In genomic region chr2:181570375-181570774, GRCm38 (mm10) we compare ENCODE assay signal across 25 mouse cellular contexts. TPM values are rescaled to one million over a fixed set of nuclear protein-coding genes. Genes with fewer than 3 reads are reported as not detected.
DNase-seq lines count a peak whose midpoint lies in the region; ATAC-seq and TF ChIP-seq lines count a peak whose summit lies in the region.
"Had no signal": no experiment of that assay in that cellular context is flagged by ENCODE, and none has a peak within 500 bp of the region (broad histone marks: within the 10 kb centered on the region; RNA-seq: fewer than 3 reads in every experiment).

No protein-coding gene starts in this region.

- no peak for TF ChIP-seq EP300 in liver, postnatal 0 days (IDR thresholded peaks at IDR 0.05; ENCODE audit: low read depth)

- H3K9ac ChIP-seq in forebrain, embryonic 11.5 days (ENCODE audit: low read length) = no peak overlapping the region
- H3K9ac ChIP-seq in forebrain, postnatal 0 days = no peak overlapping the region
- H3K9ac ChIP-seq in liver, postnatal 0 days (replicated peaks) = no peak overlapping the region
- H3K9ac ChIP-seq: embryonic facial prominence, embryonic 13.5 days; hindbrain, embryonic 14.5 days; limb, embryonic 15.5 days; neural tube, embryonic 13.5 days had no signal

- H3K36me3 ChIP-seq in forebrain, embryonic 11.5 days (ENCODE audit: control insufficient read depth, insufficient read depth, low read length) = no peaks in the 10 kb centered on the region
- 0 out of 2 replicates have a peak, but pooled peaks cover 3% of the 10 kb centered on the region for H3K36me3 ChIP-seq in forebrain, postnatal 0 days (ENCODE audit: insufficient read depth)
- peaks cover 28% of the 10 kb centered on the region for H3K36me3 ChIP-seq in liver, postnatal 0 days (replicated peaks; ENCODE audit: insufficient read depth, low read length)
- H3K36me3 ChIP-seq in limb, embryonic 10.5 days = peaks cover 20% of the 10 kb centered on the region

- H3K4me1 ChIP-seq in forebrain, embryonic 11.5 days (replicated peaks; ENCODE audit: control insufficient read depth, insufficient read depth, low read length) = no peaks in the 10 kb centered on the region
- no peaks in the 10 kb centered on the region for H3K4me1 ChIP-seq in forebrain, postnatal 0 days (ENCODE audit: insufficient read depth)
- H3K4me1 ChIP-seq in liver, postnatal 0 days (ENCODE audit: insufficient read depth) = peaks cover 8% of the 10 kb centered on the region
- H3K4me1 ChIP-seq in limb, embryonic 10.5 days = peaks cover 3% of the 10 kb centered on the region; the same call in 1 of the 2 replicates
- H3K4me1 ChIP-seq: midbrain, embryonic 12.5 days; neural tube, embryonic 13.5 days had no signal

- H3K27ac ChIP-seq in forebrain, embryonic 11.5 days (ENCODE audit: low read depth, low read length) = no peak overlapping the region
- H3K27ac ChIP-seq in forebrain, postnatal 0 days (ENCODE audit: low read depth, low read length) = no peak overlapping the region
- no peak overlapping the region for H3K27ac ChIP-seq in liver, postnatal 0 days (ENCODE audit: low read depth)
- H3K27ac ChIP-seq in limb, embryonic 10.5 days = no peak overlapping the region
- H3K27ac ChIP-seq: embryonic facial prominence, embryonic 13.5 days; forebrain, embryonic 10.5 days; heart, embryonic 10.5 days; hindbrain, embryonic 14.5 days; limb, embryonic 15.5 days; midbrain, embryonic 12.5 days; neural tube, embryonic 13.5 days had no signal

- H3K4me2 ChIP-seq in forebrain, embryonic 11.5 days (ENCODE audit: low read depth, low read length, severe bottlenecking) = no peak overlapping the region
- H3K4me2 ChIP-seq in forebrain, postnatal 0 days (ENCODE audit: low read depth) = no peak overlapping the region
- no peak overlapping the region for H3K4me2 ChIP-seq in liver, postnatal 0 days (ENCODE audit: low read depth, low read length)
- H3K4me2 ChIP-seq: embryonic facial prominence, embryonic 13.5 days; hindbrain, embryonic 14.5 days; limb, embryonic 15.5 days; midbrain, embryonic 12.5 days; neural tube, embryonic 13.5 days had no signal

- ATAC-seq in forebrain, embryonic 11.5 days (replicated peaks; ENCODE audit: low FRiP score) = no peak
- no peak for ATAC-seq in forebrain, postnatal 0 days
- ATAC-seq in liver, postnatal 0 days = no peak
- ATAC-seq: intestine, postnatal 0 days; Patski had no signal

- no peak for TF ChIP-seq CTCF in forebrain, postnatal 0 days (IDR thresholded peaks at IDR 0.05; ENCODE audit: low read depth)
- no peak for TF ChIP-seq CTCF in liver, postnatal 0 days (IDR thresholded peaks at IDR 0.05; ENCODE audit: low read depth)

- no peak overlapping the region for H3K4me3 ChIP-seq in forebrain, embryonic 11.5 days (ENCODE audit: low read depth, low read length)
- no peak overlapping the region for H3K4me3 ChIP-seq in forebrain, postnatal 0 days (ENCODE audit: low read depth, low read length)
- no peak overlapping the region for H3K4me3 ChIP-seq in liver, postnatal 0 days (ENCODE audit: low read depth, low read length)
- H3K4me3 ChIP-seq in limb, embryonic 10.5 days = no peak overlapping the region
- H3K4me3 ChIP-seq: embryonic facial prominence, embryonic 13.5 days; forebrain, embryonic 10.5 days; heart, embryonic 10.5 days; limb, embryonic 15.5 days; midbrain, embryonic 12.5 days; neural tube, embryonic 13.5 days had no signal

- no peaks in the 10 kb centered on the region for H3K9me3 ChIP-seq in forebrain, embryonic 11.5 days (ENCODE audit: control insufficient read depth, low read length)
- no peaks in the 10 kb centered on the region for H3K9me3 ChIP-seq in forebrain, postnatal 0 days (ENCODE audit: low read length)
- no peaks in the 10 kb centered on the region for H3K9me3 ChIP-seq in liver, postnatal 0 days (ENCODE audit: low read length)
- no peaks in the 10 kb centered on the region for H3K9me3 ChIP-seq in limb, embryonic 10.5 days (replicated peaks)
- H3K9me3 ChIP-seq: embryonic facial prominence, embryonic 13.5 days; forebrain, embryonic 10.5 days; heart, embryonic 10.5 days; limb, embryonic 15.5 days; midbrain, embryonic 12.5 days; neural tube, embryonic 13.5 days had no signal

- peak; percentile 58 for DNase-seq in cerebellum, adult 11-12 months
- DNase-seq in cerebellum, postnatal 10 days = no peak
- peak; percentile 47 for DNase-seq in forebrain, embryonic 11.5 days (ENCODE audit: low spot score)
- no peak for DNase-seq in forebrain, postnatal 0 days
- DNase-seq in liver, postnatal 0 days = peak; percentile 11
- no peak for DNase-seq in liver
- peak; percentile 26 for DNase-seq in limb, embryonic 10.5 days (ENCODE audit: low spot score)
- DNase-seq: adrenal gland, postnatal 36 days; gastrocnemius, postnatal 14 days; kidney, adult 9 months; kidney, postnatal 10 days; layer of hippocampus, postnatal 36 days; left cerebral cortex, postnatal 4 days; lung, postnatal 36 days; right cerebral cortex, postnatal 14 days; thymus, postnatal 25 days had no signal

- no peaks in the 10 kb centered on the region for H3K27me3 ChIP-seq in forebrain, embryonic 11.5 days (ENCODE audit: control insufficient read depth, insufficient read depth, low read length)
- H3K27me3 ChIP-seq in forebrain, postnatal 0 days (ENCODE audit: insufficient read depth, low read length) = no peaks in the 10 kb centered on the region
- H3K27me3 ChIP-seq in liver, postnatal 0 days (ENCODE audit: insufficient read depth, low read length) = no peaks in the 10 kb centered on the region
- no peaks in the 10 kb centered on the region for H3K27me3 ChIP-seq in limb, embryonic 10.5 days (ENCODE audit: low read depth, poor library complexity, severe bottlenecking)
- H3K27me3 ChIP-seq: embryonic facial prominence, embryonic 13.5 days; limb, embryonic 15.5 days; midbrain, embryonic 12.5 days; neural tube, embryonic 13.5 days; Patski had no signal

- WGBS in forebrain, embryonic 11.5 days = 91% methylated on average over 8 of the region's 8 CpGs
- 91% methylated on average over 8 of the region's 8 CpGs for WGBS in forebrain, postnatal 0 days
- WGBS in liver, postnatal 0 days (ENCODE audit: insufficient replicate concordance) = 85% methylated on average over 8 of the region's 8 CpGs
- WGBS in limb, embryonic 10.5 days = 91% methylated on average over 8 of the region's 8 CpGs

RNA-seq across cellular contexts. Expression of gene Uckl1, which starts 14.3 kb away (rescaled TPM):
- polyA plus RNA-seq in forebrain, embryonic 11.5 days (2014; fragmentation: Nextera tagmentation; extraction: Ambion mirVana) = 51.0 and 51.5 TPM in 2 replicates
- 55.8 and 59.1 TPM in 2 replicates for total RNA-seq in forebrain, postnatal 0 days (2014; rRNA removed)
- 42.7 and 43.0 TPM in 2 replicates for polyA plus RNA-seq in forebrain, postnatal 0 days (2015; fragmentation: Nextera tagmentation; extraction: Ambion mirVana)
- 20.3 and 22.8 TPM in 2 replicates for polyA plus RNA-seq in liver, postnatal 0 days (2015; fragmentation: Nextera tagmentation; extraction: Ambion mirVana)
- polyA plus RNA-seq in limb, embryonic 10.5 days (2016; fragmentation: Nextera tagmentation; extraction: Ambion mirVana) = 36.6 and 44.1 TPM in 2 replicates

RNA-seq across cellular contexts. Expression of gene Prpf6, which starts 21.3 kb away (rescaled TPM):
- 76.5 and 82.4 TPM in 2 replicates for polyA plus RNA-seq in forebrain, embryonic 11.5 days (2014; fragmentation: Nextera tagmentation; extraction: Ambion mirVana)
- 45.8 and 49.6 TPM in 2 replicates for total RNA-seq in forebrain, postnatal 0 days (2014; rRNA removed)
- 43.7 and 46.5 TPM in 2 replicates for polyA plus RNA-seq in forebrain, postnatal 0 days (2015; fragmentation: Nextera tagmentation; extraction: Ambion mirVana)
- 16.7 and 17.5 TPM in 2 replicates for polyA plus RNA-seq in liver, postnatal 0 days (2015; fragmentation: Nextera tagmentation; extraction: Ambion mirVana)
- polyA plus RNA-seq in limb, embryonic 10.5 days (2016; fragmentation: Nextera tagmentation; extraction: Ambion mirVana) = 79.4 and 80.5 TPM in 2 replicates

RNA-seq across cellular contexts. Expression of gene Zfp512b, which starts 22.2 kb away (rescaled TPM):
- polyA plus RNA-seq in forebrain, embryonic 11.5 days (2014; fragmentation: Nextera tagmentation; extraction: Ambion mirVana) = 53.7 and 60.7 TPM in 2 replicates
- total RNA-seq in forebrain, postnatal 0 days (2014; rRNA removed) = 74.6 and 75.6 TPM in 2 replicates
- 44.7 and 62.3 TPM in 2 replicates for polyA plus RNA-seq in forebrain, postnatal 0 days (2015; fragmentation: Nextera tagmentation; extraction: Ambion mirVana)
- 8.9 and 10.5 TPM in 2 replicates for polyA plus RNA-seq in liver, postnatal 0 days (2015; fragmentation: Nextera tagmentation; extraction: Ambion mirVana)
- 37.5 and 57.7 TPM in 2 replicates for polyA plus RNA-seq in limb, embryonic 10.5 days (2016; fragmentation: Nextera tagmentation; extraction: Ambion mirVana)

RNA-seq across cellular contexts. Expression of gene Samd10, which starts 28.6 kb away (rescaled TPM):
- polyA plus RNA-seq in forebrain, embryonic 11.5 days (2014; fragmentation: Nextera tagmentation; extraction: Ambion mirVana) = 52.0 and 58.5 TPM in 2 replicates
- total RNA-seq in forebrain, postnatal 0 days (2014; rRNA removed) = 64.9 and 85.6 TPM in 2 replicates
- polyA plus RNA-seq in forebrain, postnatal 0 days (2015; fragmentation: Nextera tagmentation; extraction: Ambion mirVana) = 82.6 and 108 TPM in 2 replicates
- 2.1 and 2.3 TPM in 2 replicates for polyA plus RNA-seq in liver, postnatal 0 days (2015; fragmentation: Nextera tagmentation; extraction: Ambion mirVana)
- 12.0 and 17.2 TPM in 2 replicates for polyA plus RNA-seq in limb, embryonic 10.5 days (2016; fragmentation: Nextera tagmentation; extraction: Ambion mirVana)

RNA-seq across cellular contexts. Expression of gene Dnajc5, which starts 50.1 kb away (rescaled TPM):
- 103 and 104 TPM in 2 replicates for polyA plus RNA-seq in forebrain, embryonic 11.5 days (2014; fragmentation: Nextera tagmentation; extraction: Ambion mirVana)
- total RNA-seq in forebrain, postnatal 0 days (2014; rRNA removed) = 252 and 369 TPM in 2 replicates
- 207 and 270 TPM in 2 replicates for polyA plus RNA-seq in forebrain, postnatal 0 days (2015; fragmentation: Nextera tagmentation; extraction: Ambion mirVana)
- 20.5 and 24.7 TPM in 2 replicates for polyA plus RNA-seq in liver, postnatal 0 days (2015; fragmentation: Nextera tagmentation; extraction: Ambion mirVana)
- polyA plus RNA-seq in limb, embryonic 10.5 days (2016; fragmentation: Nextera tagmentation; extraction: Ambion mirVana) = 86.6 and 97.6 TPM in 2 replicates

Comparison
In these comparisons a context has a peak if more than half of its experiments do, and no peak if none do; other contexts are left out.
1. DNase-seq: peak in cerebellum, adult 11-12 months (single experiment), forebrain, embryonic 11.5 days (single experiment), liver, postnatal 0 days (single experiment) and limb, embryonic 10.5 days (single experiment); none in cerebellum, postnatal 10 days (0 of 2), forebrain, postnatal 0 days (single experiment) and liver (single experiment).